In the genomic region with DNA sequence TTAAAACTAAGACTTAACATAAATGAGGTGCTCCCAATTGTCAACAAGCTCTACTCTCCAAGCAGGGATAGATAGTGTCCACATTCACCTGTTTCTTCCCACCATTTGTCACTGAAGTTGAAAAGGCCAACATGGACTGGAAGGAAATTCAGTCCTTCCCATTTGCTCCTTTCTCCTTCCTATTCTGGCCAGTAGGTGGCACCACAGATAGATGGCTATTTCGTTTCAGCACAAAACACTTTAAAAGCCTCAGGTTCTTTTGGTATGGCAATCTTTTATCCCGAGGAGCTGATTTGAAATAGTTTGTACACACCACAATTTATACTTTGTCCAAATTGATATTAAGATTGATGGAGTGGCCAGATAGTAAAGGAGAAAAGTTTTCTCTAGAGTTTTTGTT, we compare ENCODE assay signal across 9 mouse cellular contexts. TPM values are rescaled to one million over a fixed set of nuclear protein-coding genes. Genes with fewer than 3 reads are reported as not detected.
DNase-seq lines count a peak whose midpoint lies in the region; ATAC-seq and TF ChIP-seq lines count a peak whose summit lies in the region.
"Had no signal": no experiment of that assay in that cellular context is flagged by ENCODE, and none has a peak within 500 bp of the region (broad histone marks: within the 10 kb centered on the region; RNA-seq: fewer than 3 reads in every experiment).

No protein-coding gene starts in this region.

- H3K4me3 ChIP-seq in heart, postnatal 0 days (ENCODE audit: low read depth, low read length): no peak overlapping the region
- H3K4me3 ChIP-seq in heart, embryonic 11.5 days (ENCODE audit: low read depth, low read length): no peak overlapping the region
- H3K4me3 ChIP-seq in lung, postnatal 0 days (ENCODE audit: low read depth, low read length): no peak overlapping the region

- H3K9ac ChIP-seq in heart, postnatal 0 days (replicated peaks; ENCODE audit: low read depth, low read length): no peak overlapping the region
- no peak overlapping the region for H3K9ac ChIP-seq in heart, embryonic 11.5 days (ENCODE audit: low read depth, low read length)
- H3K9ac ChIP-seq in lung, postnatal 0 days (replicated peaks; ENCODE audit: low read depth): no peak overlapping the region

- H3K27me3 ChIP-seq in heart, postnatal 0 days (ENCODE audit: control insufficient read depth, insufficient read depth, low read length): no peaks in the 10 kb centered on the region
- no peaks in the 10 kb centered on the region for H3K27me3 ChIP-seq in heart, embryonic 11.5 days (ENCODE audit: control insufficient read depth, insufficient read depth, low read length)
- no peaks in the 10 kb centered on the region for H3K27me3 ChIP-seq in lung, postnatal 0 days (replicated peaks; ENCODE audit: insufficient read depth, low read length)

- peak; percentile 22 for DNase-seq in heart, postnatal 0 days (ENCODE audit: low spot score)
- DNase-seq in urinary bladder, postnatal 25 days (ENCODE audit: low spot score): peak; percentile 23
- no peak for DNase-seq in urinary bladder, adult 2 months (ENCODE audit: low spot score)
- peak; percentile 53 for DNase-seq in cerebellum, adult 8-10 months
- peak; percentile 60 for DNase-seq in heart, postnatal 4 days
- peak; percentile 42 for DNase-seq in lung, postnatal 0 days (ENCODE audit: low spot score)

- TF ChIP-seq CTCF in heart, postnatal 0 days (IDR thresholded peaks at IDR 0.05; ENCODE audit: low read depth): peak; percentile 78
- TF ChIP-seq CTCF in lung, postnatal 0 days (IDR thresholded peaks at IDR 0.05): peak; percentile 83

- ATAC-seq in heart, postnatal 0 days (ENCODE audit: insufficient read depth, low read depth): no peak
- ATAC-seq in heart, embryonic 11.5 days (replicated peaks; ENCODE audit: insufficient number of reproducible peaks, low FRiP score, low TSS enrichment): no peak
- no peak for ATAC-seq in lung, postnatal 0 days
- no peak for ATAC-seq in erythroblast, adult 5-6 weeks (replicated peaks; ENCODE audit: low FRiP score, poor library complexity, severe bottlenecking)

- H3K9me3 ChIP-seq in heart, postnatal 0 days (replicated peaks; ENCODE audit: control insufficient read depth, low read length): no peaks in the 10 kb centered on the region
- no peaks in the 10 kb centered on the region for H3K9me3 ChIP-seq in heart, embryonic 11.5 days (replicated peaks; ENCODE audit: control insufficient read depth, low read length)
- no peaks in the 10 kb centered on the region for H3K9me3 ChIP-seq in lung, postnatal 0 days (ENCODE audit: low read length)

- H3K4me1 ChIP-seq in heart, postnatal 0 days (ENCODE audit: control insufficient read depth, insufficient read depth): no peaks in the 10 kb centered on the region
- no peaks in the 10 kb centered on the region for H3K4me1 ChIP-seq in heart, embryonic 11.5 days (ENCODE audit: control insufficient read depth, insufficient read depth, low read length)
- no peaks in the 10 kb centered on the region for H3K4me1 ChIP-seq in lung, postnatal 0 days (ENCODE audit: insufficient read depth, low read depth, low read length)

- no peak for TF ChIP-seq EP300 in heart, postnatal 0 days (IDR thresholded peaks at IDR 0.05; ENCODE audit: low read depth)
- no peak for TF ChIP-seq EP300 in lung, postnatal 0 days (IDR thresholded peaks at IDR 0.05)

- no peaks in the 10 kb centered on the region for H3K36me3 ChIP-seq in heart, postnatal 0 days (replicated peaks; ENCODE audit: control insufficient read depth, insufficient read depth, low read length)
- no peaks in the 10 kb centered on the region for H3K36me3 ChIP-seq in heart, embryonic 11.5 days (ENCODE audit: control insufficient read depth, insufficient read depth, low read length)
- no peaks in the 10 kb centered on the region for H3K36me3 ChIP-seq in lung, postnatal 0 days (ENCODE audit: insufficient read depth, low read length)

- no peak overlapping the region for H3K27ac ChIP-seq in heart, postnatal 0 days (ENCODE audit: low read depth)
- H3K27ac ChIP-seq in heart, embryonic 11.5 days (ENCODE audit: low read depth, low read length): no peak overlapping the region
- no peak overlapping the region for H3K27ac ChIP-seq in lung, postnatal 0 days (ENCODE audit: low read length)

- H3K4me2 ChIP-seq in heart, postnatal 0 days (ENCODE audit: low read depth, low read length): no peak overlapping the region
- no peak overlapping the region for H3K4me2 ChIP-seq in heart, embryonic 11.5 days
- H3K4me2 ChIP-seq in lung, postnatal 0 days (replicated peaks; ENCODE audit: low read depth, low read length): no peak overlapping the region

- 16% methylated on average over 2 of the region's 2 CpGs for WGBS in heart, postnatal 0 days
- 32% methylated on average over 2 of the region's 2 CpGs for whole genome bisulfite sequencing in heart, embryonic 11.5 days (ENCODE audit: insufficient replicate concordance)
- WGBS in lung, postnatal 0 days: 13% methylated on average over 2 of the region's 2 CpGs

RNA-seq across cellular contexts. Expression of gene Nexmif, which starts 21.7 kb away (rescaled TPM):
- 0.69 and 1.7 TPM in 2 replicates for total RNA-seq in heart, postnatal 0 days (2014; rRNA removed; ENCODE audit: low replicate concordance)
- 0.59 and 0.74 TPM in 2 replicates for polyA plus RNA-seq in heart, postnatal 0 days (2015; fragmentation: Nextera tagmentation; extraction: Ambion mirVana)
- 0.48 and 0.70 TPM in 2 replicates for polyA plus RNA-seq in heart, embryonic 11.5 days (2014; fragmentation: Nextera tagmentation; extraction: Ambion mirVana)
- polyA plus RNA-seq in urinary bladder, adult 2 months (2012; rRNA removed): 0.10 and 0.12 TPM in 2 replicates
- 1 to 10 TPM; 2.3 to 2.6 TPM for total RNA-seq in heart, postnatal 4 days (2021)
- 3.6 and 4.2 TPM in 2 replicates for polyA plus RNA-seq in lung, postnatal 0 days (2015; fragmentation: Nextera tagmentation; extraction: Ambion mirVana)
- total RNA-seq in erythroblast, adult 5-6 weeks (2015; ENCODE audit: low replicate concordance): not detected in 2 replicates
- under 0.01 TPM in 1 of 2 replicates, not detected in the other for total RNA-seq in erythroblast, adult 5-6 weeks (2017; ENCODE audit: low replicate concordance)
- total RNA-seq: hematopoietic stem cell, adult 5-6 weeks had no signal
